Mouse (Mus musculus) ES-E14 (cell line): ENCODE measurements around the gene Wdr53.

Source experiments
- CHD2 ChIP-seq: IDR thresholded peaks from 2 replicates; pipeline ENCODE4 v1.6.1; 2014; ENCODE audit warnings: mild to moderate bottlenecking, low read depth, low read length, inconsistent platforms
- ZC3H11A ChIP-seq: IDR thresholded peaks from 2 replicates; pipeline ENCODE4 v1.6.1; 2012; ENCODE audit warnings: low read depth, mild to moderate bottlenecking, inconsistent platforms, low read length, borderline replicate concordance

DNA sequence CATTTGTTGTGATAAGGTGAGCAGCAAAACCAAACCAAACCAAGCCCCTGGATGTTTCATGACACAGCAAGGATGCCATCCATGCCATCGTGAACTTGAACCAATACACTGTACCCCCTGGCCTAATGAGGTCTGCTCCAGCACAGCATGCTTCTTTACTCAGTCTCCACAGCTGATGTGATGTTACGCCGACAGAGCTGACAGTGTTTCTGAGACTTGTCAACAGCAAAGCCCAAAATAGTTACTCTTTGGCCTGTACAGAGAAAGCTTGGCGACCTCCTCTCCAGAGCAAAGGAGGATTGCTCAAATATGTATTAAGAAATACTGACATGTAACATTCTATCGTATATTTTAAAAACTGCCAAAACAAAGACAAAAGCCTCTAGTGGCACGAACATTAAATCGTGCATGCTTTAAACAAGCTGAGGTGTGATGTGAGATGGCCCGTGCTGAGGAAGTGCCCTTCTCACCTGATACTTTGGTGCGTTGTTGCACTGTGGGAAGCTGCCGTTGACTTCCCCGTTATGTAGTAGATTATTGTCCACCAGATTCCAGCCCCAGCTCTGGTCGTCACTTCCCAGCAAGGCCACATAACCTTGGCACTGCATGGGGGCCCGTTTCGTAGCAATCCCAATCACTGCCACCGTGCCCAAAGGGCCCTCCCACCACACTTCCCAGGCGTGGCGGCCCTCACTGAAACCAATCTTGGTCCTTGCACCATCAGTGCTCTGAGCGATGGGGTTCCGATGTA is 8.9 kb upstream of the Wdr53 start:
- no peak for TF ChIP-seq CHD2
- no peak for TF ChIP-seq ZC3H11A
